Mouse (Mus musculus): ENCODE data around the gene Smarca2. TPM values are rescaled to one million over a fixed set of nuclear protein-coding genes. Genes with fewer than 3 reads are reported as not detected.
A peak's percentile ranks its signal among the peaks of the same experiment; 100 is the strongest.

Gene Smarca2
- polyA plus RNA-seq, 2 experiments = 72.2 to 104 TPM

DNA sequence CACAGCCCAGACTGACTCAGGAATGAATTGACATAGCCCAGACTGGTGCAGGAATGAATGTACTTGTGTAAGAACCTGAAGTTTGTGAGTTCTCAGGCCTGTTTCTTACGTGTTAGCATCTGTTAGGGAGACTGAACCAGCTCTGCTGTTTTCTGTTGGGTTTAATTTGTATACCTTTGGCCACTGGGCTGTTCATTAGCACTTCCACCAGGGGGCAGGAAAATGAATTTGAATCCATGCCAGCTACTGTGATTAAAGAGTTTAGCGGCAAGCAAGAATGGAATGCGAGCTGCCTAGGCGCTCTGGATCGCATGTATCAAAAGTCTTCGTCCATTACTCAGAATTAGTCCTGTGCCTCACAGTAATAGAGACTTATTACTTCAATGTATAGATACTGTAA is 113.4 kb downstream of the Smarca2 start:
- no peak overlapping the region for H3K27ac ChIP-seq (replicated peaks; ENCODE audit: low read depth, low read length)
- DNase-seq (ENCODE audit: low spot score) (peak; percentile 59), ATAC-seq (ENCODE audit: low FRiP score, low read depth) (0 out of 2 replicates have a peak, but pooled peaks have one; percentile 34)
- H3K9ac ChIP-seq (ENCODE audit: low read depth, low read length, severe bottlenecking) = no peak overlapping the region
- no peak overlapping the region for H3K4me3 ChIP-seq (replicated peaks; ENCODE audit: low read length)
- 27% methylated on average over 6 of the region's 6 CpGs for WGBS
- H3K4me1 ChIP-seq (ENCODE audit: control insufficient read depth, insufficient read depth, low read length) = peaks cover 5% of the 10 kb centered on the region; the same call in 1 of the 2 replicates
- no peak overlapping the region for H3K4me2 ChIP-seq (replicated peaks; ENCODE audit: low read depth, low read length, severe bottlenecking)
- no peaks in the 10 kb centered on the region for H3K9me3 ChIP-seq (ENCODE audit: control insufficient read depth, low read length)
- no peak for TF ChIP-seq POLR2A (IDR thresholded peaks at IDR 0.05; ENCODE audit: borderline replicate concordance, extremely low read depth, insufficient read depth, insufficient read length)
- no peaks in the 10 kb centered on the region for H3K27me3 ChIP-seq (ENCODE audit: control insufficient read depth, insufficient read depth, low read length)
- peaks cover 48% of the 10 kb centered on the region for H3K36me3 ChIP-seq (ENCODE audit: control insufficient read depth, insufficient read depth, low read length)

DNA sequence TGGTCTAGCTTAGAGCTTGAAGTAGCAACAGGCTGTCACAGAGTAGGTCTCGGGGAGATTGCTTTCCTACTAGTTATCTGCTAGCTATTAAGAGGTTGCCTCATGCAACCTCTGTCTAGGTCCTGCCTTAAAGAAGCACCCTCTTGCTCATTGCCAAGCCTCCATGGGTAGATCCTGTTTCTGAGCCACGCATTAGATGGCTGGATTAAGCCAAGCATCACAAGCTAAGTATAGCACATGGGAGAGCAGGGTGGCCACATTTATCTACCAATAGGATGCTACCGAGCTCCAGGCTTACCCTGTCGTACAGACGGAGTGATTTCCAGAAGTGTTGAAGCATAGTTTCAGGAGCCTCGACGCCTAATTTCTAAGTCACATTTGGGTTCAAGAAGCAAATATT is 114.3 kb downstream of the Smarca2 start:
- peaks cover 5% of the 10 kb centered on the region; the same call in 1 of the 2 replicates for H3K4me1 ChIP-seq (ENCODE audit: control insufficient read depth, insufficient read depth, low read length)
- WGBS = 94% methylated on average over 7 of the region's 7 CpGs
- H3K27ac ChIP-seq (replicated peaks; ENCODE audit: low read depth, low read length) = no peak overlapping the region
- H3K9ac ChIP-seq (ENCODE audit: low read depth, low read length, severe bottlenecking) = no peak overlapping the region
- no peaks in the 10 kb centered on the region for H3K27me3 ChIP-seq (ENCODE audit: control insufficient read depth, insufficient read depth, low read length)
- H3K9me3 ChIP-seq (ENCODE audit: control insufficient read depth, low read length) = no peaks in the 10 kb centered on the region
- no peak overlapping the region for H3K4me2 ChIP-seq (replicated peaks; ENCODE audit: low read depth, low read length, severe bottlenecking)
- peaks cover 50% of the 10 kb centered on the region for H3K36me3 ChIP-seq (ENCODE audit: control insufficient read depth, insufficient read depth, low read length)
- no peak for DNase-seq (ENCODE audit: low spot score)
- no peak for TF ChIP-seq POLR2A (IDR thresholded peaks at IDR 0.05; ENCODE audit: borderline replicate concordance, extremely low read depth, insufficient read depth, insufficient read length)
- no peak overlapping the region for H3K4me3 ChIP-seq (replicated peaks; ENCODE audit: low read length)
- no peak for ATAC-seq (ENCODE audit: low FRiP score, low read depth)

DNA sequence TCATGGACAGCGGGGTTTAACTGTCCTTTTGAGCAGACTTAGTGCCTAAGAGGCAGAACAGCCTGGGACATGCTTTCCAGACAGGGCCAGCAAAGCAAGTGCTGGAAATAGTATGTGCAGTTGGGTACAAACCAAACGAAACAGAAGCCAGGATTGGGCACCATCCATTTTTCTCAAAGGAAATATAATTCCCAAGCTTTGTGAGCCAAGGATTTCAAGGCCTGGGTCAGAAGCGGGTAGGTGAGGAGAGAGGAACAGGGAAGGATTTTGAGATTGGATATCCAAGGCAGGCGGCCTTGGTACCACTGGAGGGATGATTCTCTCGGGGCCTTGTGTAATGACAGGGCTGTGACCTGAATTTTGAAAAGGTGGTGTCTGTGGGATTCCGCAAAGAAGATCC is 116.9 kb downstream of the Smarca2 start:
- H3K27me3 ChIP-seq (ENCODE audit: control insufficient read depth, insufficient read depth, low read length) = no peaks in the 10 kb centered on the region
- WGBS = 85% methylated on average over 6 of the region's 6 CpGs
- H3K9ac ChIP-seq (ENCODE audit: low read depth, low read length, severe bottlenecking) = no peak overlapping the region
- no peak for TF ChIP-seq POLR2A (IDR thresholded peaks at IDR 0.05; ENCODE audit: borderline replicate concordance, extremely low read depth, insufficient read depth, insufficient read length)
- peaks cover 34% of the 10 kb centered on the region for H3K36me3 ChIP-seq (ENCODE audit: control insufficient read depth, insufficient read depth, low read length)
- no peak overlapping the region for H3K4me3 ChIP-seq (replicated peaks; ENCODE audit: low read length)
- no peak overlapping the region for H3K27ac ChIP-seq (replicated peaks; ENCODE audit: low read depth, low read length)
- H3K4me1 ChIP-seq (ENCODE audit: control insufficient read depth, insufficient read depth, low read length) = peaks cover 5% of the 10 kb centered on the region; the same call in 1 of the 2 replicates
- ATAC-seq (ENCODE audit: low FRiP score, low read depth) (no peak), DNase-seq (ENCODE audit: low spot score) (no peak)
- no peak overlapping the region for H3K4me2 ChIP-seq (replicated peaks; ENCODE audit: low read depth, low read length, severe bottlenecking)
- H3K9me3 ChIP-seq (ENCODE audit: control insufficient read depth, low read length) = no peaks in the 10 kb centered on the region

DNA sequence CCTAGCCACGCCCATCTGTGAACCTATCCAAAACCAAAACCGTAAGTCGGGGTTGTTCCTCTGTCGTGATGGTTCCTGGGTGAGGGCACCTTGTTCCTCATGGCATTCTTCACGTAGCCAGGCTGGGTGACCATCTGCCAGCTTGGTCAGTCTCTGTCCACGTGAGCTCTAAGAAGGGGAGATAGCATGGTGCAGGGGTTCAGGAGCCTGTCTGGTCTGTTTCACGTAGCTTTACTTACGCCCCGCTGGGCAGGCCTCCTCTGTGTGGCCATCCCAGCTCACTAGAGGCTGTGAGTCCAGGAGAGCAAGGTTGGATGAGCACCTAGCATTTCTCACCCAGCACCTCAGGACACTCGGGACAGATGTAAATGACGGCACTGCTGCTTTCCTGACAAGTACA is 119.0 kb downstream of the Smarca2 start:
- ATAC-seq (ENCODE audit: low FRiP score, low read depth) = no peak
- Histone ChIP-seq H3K36me3 (ENCODE audit: control insufficient read depth, insufficient read depth, low read length) (peaks cover 30% of the 10 kb centered on the region), H3K4me1 (ENCODE audit: control insufficient read depth, insufficient read depth, low read length) (peaks cover 6% of the 10 kb centered on the region), H3K4me3 (replicated peaks; ENCODE audit: low read length) (no peak overlapping the region), H3K4me2 (replicated peaks; ENCODE audit: low read depth, low read length, severe bottlenecking) (no peak overlapping the region), H3K27me3 (ENCODE audit: control insufficient read depth, insufficient read depth, low read length) (no peaks in the 10 kb centered on the region), H3K9ac (ENCODE audit: low read depth, low read length, severe bottlenecking) (no peak overlapping the region), H3K27ac (replicated peaks; ENCODE audit: low read depth, low read length) (no peak overlapping the region), H3K9me3 (ENCODE audit: control insufficient read depth, low read length) (no peaks in the 10 kb centered on the region)
- TF ChIP-seq POLR2A (IDR thresholded peaks at IDR 0.05; ENCODE audit: borderline replicate concordance, extremely low read depth, insufficient read depth, insufficient read length) = no peak
- no peak for DNase-seq (ENCODE audit: low spot score)
- WGBS = 91% methylated on average over 11 of the region's 11 CpGs

DNA sequence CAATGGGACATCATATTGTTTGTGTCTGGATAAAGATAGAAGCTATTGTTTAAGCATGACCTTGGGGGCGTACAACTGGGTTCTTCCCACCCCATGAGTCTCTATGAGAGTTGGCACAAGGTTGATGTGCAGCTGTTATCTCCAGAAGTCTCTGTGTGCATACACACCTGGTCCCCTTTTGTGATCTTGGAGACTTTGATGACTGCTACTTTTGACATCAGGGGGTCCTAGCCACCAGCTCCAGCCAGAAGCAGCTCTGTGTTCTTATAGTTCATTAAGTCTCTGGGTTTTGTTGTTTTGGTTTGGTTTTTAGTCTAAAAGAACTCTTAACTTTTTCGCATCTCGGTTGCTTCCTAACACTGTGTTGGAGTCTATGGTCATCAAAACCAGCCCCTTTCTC is 119.8 kb downstream of the Smarca2 start:
- WGBS = 93% methylated on average over 3 of the region's 3 CpGs
- ATAC-seq (ENCODE audit: low FRiP score, low read depth) = no peak

DNA sequence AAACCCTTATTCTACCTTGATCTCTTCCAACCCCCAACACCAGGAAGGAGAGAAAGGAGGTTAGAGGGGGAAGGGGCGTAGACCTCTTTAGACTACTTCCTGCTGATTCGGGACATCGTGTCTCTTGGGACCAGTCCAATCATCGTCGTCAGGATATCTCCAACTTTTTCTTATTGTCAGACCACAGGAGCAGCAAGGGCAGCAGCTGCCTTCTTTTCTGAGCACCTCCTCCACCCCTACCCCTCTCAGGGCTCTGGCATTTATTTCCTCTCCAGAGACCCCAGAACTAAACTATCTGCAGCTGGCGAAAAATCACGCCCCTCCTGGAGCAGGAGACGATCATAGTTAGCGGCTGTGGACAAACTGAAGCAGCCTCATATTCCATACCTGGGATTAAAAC is 122.9 kb downstream of the Smarca2 start:
- H3K4me1 ChIP-seq (ENCODE audit: control insufficient read depth, insufficient read depth, low read length) = peaks cover 18% of the 10 kb centered on the region
- H3K27ac ChIP-seq (replicated peaks; ENCODE audit: low read depth, low read length) = no peak overlapping the region
- no peak overlapping the region for H3K4me2 ChIP-seq (replicated peaks; ENCODE audit: low read depth, low read length, severe bottlenecking)

More for the DNA sequence above, 119.8 kb downstream of the Smarca2 start:
- Histone ChIP-seq H3K4me2 (replicated peaks; ENCODE audit: low read depth, low read length, severe bottlenecking) (no peak overlapping the region), H3K9ac (ENCODE audit: low read depth, low read length, severe bottlenecking) (no peak overlapping the region), H3K27ac (replicated peaks; ENCODE audit: low read depth, low read length) (no peak overlapping the region), H3K4me3 (replicated peaks; ENCODE audit: low read length) (no peak overlapping the region), H3K36me3 (ENCODE audit: control insufficient read depth, insufficient read depth, low read length) (peaks cover 30% of the 10 kb centered on the region), H3K27me3 (ENCODE audit: control insufficient read depth, insufficient read depth, low read length) (no peaks in the 10 kb centered on the region), H3K4me1 (ENCODE audit: control insufficient read depth, insufficient read depth, low read length) (peaks cover 6% of the 10 kb centered on the region), H3K9me3 (ENCODE audit: control insufficient read depth, low read length) (no peaks in the 10 kb centered on the region)
- no peak for TF ChIP-seq POLR2A (IDR thresholded peaks at IDR 0.05; ENCODE audit: borderline replicate concordance, extremely low read depth, insufficient read depth, insufficient read length)
- no peak for DNase-seq (ENCODE audit: low spot score)

More for the DNA sequence above, 122.9 kb downstream of the Smarca2 start:
- Histone ChIP-seq H3K27me3 (ENCODE audit: control insufficient read depth, insufficient read depth, low read length) (no peaks in the 10 kb centered on the region), H3K4me3 (replicated peaks; ENCODE audit: low read length) (no peak overlapping the region), H3K36me3 (ENCODE audit: control insufficient read depth, insufficient read depth, low read length) (peaks cover 9% of the 10 kb centered on the region), H3K9me3 (ENCODE audit: control insufficient read depth, low read length) (no peaks in the 10 kb centered on the region), H3K9ac (ENCODE audit: low read depth, low read length, severe bottlenecking) (no peak overlapping the region)
- TF ChIP-seq POLR2A (IDR thresholded peaks at IDR 0.05; ENCODE audit: borderline replicate concordance, extremely low read depth, insufficient read depth, insufficient read length) = no peak
- 28% methylated on average over 9 of the region's 9 CpGs for WGBS
- ATAC-seq (ENCODE audit: low FRiP score, low read depth) (no peak; the same call in 1 of the 2 replicates), DNase-seq (ENCODE audit: low spot score) (no peak)
